Mouse (Mus musculus) hindbrain, embryonic 14.5 days (tissue): ENCODE data around the gene Dph1. TPM values are rescaled to one million over a fixed set of nuclear protein-coding genes. Genes with fewer than 3 reads are reported as not detected.
A peak's percentile ranks its signal among the peaks of the same experiment; 100 is the strongest.

Experiments used
- ATAC-seq: fragments of 200-750 bp; cut with Nextera tagmentation; 2 replicates; pipeline ENCODE4 v1.8.0; 2017; ENCODE audit warnings: moderate number of reproducible peaks, mild to moderate bottlenecking, moderate TSS enrichment, moderate library complexity; ENCODE audit not compliant: low FRiP score
- DNase-seq: peaks from one replicate; pipeline ENCODE4 v3.0.0-alpha.2; 2015; ENCODE audit warnings: low spot score
- H3K27ac ChIP-seq: fragments of 300-500 bp; sonication (generic); 2 replicates; pipeline ENCODE4 v1.5.1; 2014; ENCODE audit warnings: mild to moderate bottlenecking, moderate library complexity
- H3K27me3 ChIP-seq: fragments of 300-500 bp; sonication (generic); 2 replicates; pipeline ENCODE4 v1.6.1; 2014; ENCODE audit warnings: mild to moderate bottlenecking, low read length, mixed read lengths; ENCODE audit not compliant: control insufficient read depth, insufficient read depth
- H3K36me3 ChIP-seq: fragments of 300-500 bp; sonication (generic); replicated peaks from 2 replicates; pipeline ENCODE4 v1.6.1; 2014; ENCODE audit not compliant: control insufficient read depth, insufficient read depth
- H3K4me1 ChIP-seq: fragments of 300-500 bp; sonication (generic); replicated peaks from 2 replicates; pipeline ENCODE4 v1.6.1; 2014; ENCODE audit warnings: antibody characterized with exemption, low read length, mixed read lengths; ENCODE audit not compliant: control insufficient read depth, insufficient read depth
- H3K4me2 ChIP-seq: fragments of 300-500 bp; sonication (generic); replicated peaks from 2 replicates; pipeline ENCODE4 v1.6.1; 2014; ENCODE audit warnings: mild to moderate bottlenecking, moderate library complexity
- H3K4me3 ChIP-seq: fragments of 300-500 bp; sonication (generic); replicated peaks from 2 replicates; pipeline ENCODE4 v1.5.1; 2014; ENCODE audit warnings: mild to moderate bottlenecking, low read length
- H3K9ac ChIP-seq: fragments of 300-500 bp; sonication (generic); 2 replicates; pipeline ENCODE4 v1.6.1; 2014
- H3K9me3 ChIP-seq: fragments of 300-500 bp; sonication (generic); 2 replicates; pipeline ENCODE4 v1.6.1; 2016; ENCODE audit warnings: low read length; ENCODE audit not compliant: control insufficient read depth
- WGBS: fragments of 180-500 bp; shearing (Covaris S2); extraction: QIAGEN DNeasy Blood & Tissue Kit; methylation state at CpG from one replicate; pipeline ENCODE4 v1.1.7; 2014; 5-methylcytosine and 5-hydroxymethylcytosine counted together
- polyA plus RNA-seq: library from polyadenylated mRNA; unstranded; fragments of >200 nt; fragmentation: Nextera tagmentation; extraction: Ambion mirVana; gene quantifications from 2 replicates; pipeline ENCODE4 v1.2.1, GENCODE M21; 2014

Gene Dph1
- polyA plus RNA-seq, 1 experiment from 2014 or later, result 13.6 TPM

DNA sequence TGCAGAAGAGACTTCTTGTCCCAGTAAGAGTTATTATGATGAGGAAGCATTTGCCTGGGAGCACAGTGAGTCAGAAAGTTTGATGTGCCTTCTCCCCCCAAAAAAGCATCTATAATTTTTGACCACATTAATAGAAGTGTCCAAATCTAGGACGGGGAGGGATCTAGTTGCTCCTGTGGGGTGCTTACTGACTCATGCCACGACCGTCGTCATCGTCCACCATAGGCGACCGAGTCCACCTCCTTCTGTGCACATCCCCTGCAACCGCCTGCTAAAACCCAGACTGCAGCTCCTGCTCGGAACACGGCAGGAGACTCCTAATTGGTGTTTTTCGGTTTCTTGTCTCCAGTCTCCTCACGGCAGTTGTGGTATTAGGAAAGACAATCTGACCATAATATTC, 33.0 kb upstream of the Dph1 start:
- ATAC-seq (no peak), DNase-seq (no peak)
- H3K27ac ChIP-seq, result no peak overlapping the region
- no peaks in the 10 kb centered on the region for H3K27me3 ChIP-seq
- 85% methylated on average over 12 of the region's 12 CpGs for WGBS
- H3K4me2 ChIP-seq, result no peak overlapping the region
- H3K4me1 ChIP-seq, result no peaks in the 10 kb centered on the region
- H3K9ac ChIP-seq, result no peak overlapping the region
- no peaks in the 10 kb centered on the region for H3K9me3 ChIP-seq
- H3K4me3 ChIP-seq, result no peak overlapping the region
- no peaks in the 10 kb centered on the region for H3K36me3 ChIP-seq

DNA sequence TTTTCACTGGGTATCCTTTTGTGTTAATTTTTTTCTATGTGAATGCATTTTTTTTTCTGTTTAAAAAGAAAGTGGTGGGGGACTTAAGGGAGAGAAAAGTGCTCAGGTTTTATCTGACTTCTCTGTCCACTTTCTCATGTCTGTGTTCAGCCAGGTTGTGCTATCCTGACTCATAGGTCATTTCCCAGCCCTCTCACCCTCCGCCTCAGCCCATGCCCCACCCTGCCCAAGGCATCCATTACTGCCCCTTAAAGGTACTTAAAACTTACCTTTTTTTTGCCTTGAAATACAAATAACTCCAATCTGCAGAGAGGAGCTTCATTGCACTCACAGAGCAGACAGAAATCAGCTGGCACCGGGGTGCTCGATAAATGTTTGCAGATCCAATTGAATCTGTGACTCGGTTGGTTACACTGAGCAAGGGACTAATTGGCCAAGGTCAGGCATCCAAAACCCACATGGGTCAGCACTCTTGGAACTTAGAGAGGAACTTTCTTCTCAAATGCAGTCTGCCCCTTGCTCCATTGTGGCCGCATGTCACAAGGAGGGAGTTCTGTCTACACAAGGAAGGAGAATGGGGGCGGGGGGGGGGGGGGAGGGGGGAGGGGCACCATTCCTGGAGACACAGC, 29.6 kb upstream of the Dph1 start:
- H3K36me3 ChIP-seq, result no peaks in the 10 kb centered on the region
- 45% methylated on average over 5 of the region's 6 CpGs for WGBS
- no peak overlapping the region for H3K27ac ChIP-seq

DNA sequence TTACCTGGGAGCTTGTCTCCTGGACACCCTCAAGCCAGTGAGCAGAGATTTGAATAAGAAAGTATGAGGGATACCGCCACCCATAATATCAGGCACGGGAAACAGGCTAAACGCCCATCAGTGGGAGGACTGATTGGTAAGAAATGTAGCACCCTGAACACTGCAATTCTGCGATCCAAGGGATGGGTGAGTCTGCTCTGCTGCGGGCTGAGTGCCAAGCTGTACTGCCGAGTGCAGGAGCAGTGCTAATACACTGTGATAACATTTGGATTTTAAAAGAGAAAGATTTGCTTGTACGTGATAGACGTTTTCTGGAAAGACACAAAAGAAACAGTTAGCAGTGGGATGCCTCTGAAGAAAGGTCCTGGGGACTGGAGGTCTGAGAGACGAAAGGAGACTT, 29.1 kb upstream of the Dph1 start:
- Histone ChIP-seq H3K27me3 (no peaks in the 10 kb centered on the region), H3K4me3 (no peak overlapping the region), H3K4me1 (peaks cover 9% of the 10 kb centered on the region), H3K4me2 (no peak overlapping the region), H3K27ac (no peak overlapping the region), H3K9ac (no peak overlapping the region), H3K36me3 (no peaks in the 10 kb centered on the region), H3K9me3 (no peaks in the 10 kb centered on the region)
- 41% methylated on average over 9 of the region's 9 CpGs for WGBS
- no peak for ATAC-seq
- no peak for DNase-seq

More for the DNA sequence above, 29.6 kb upstream of the Dph1 start:
- peaks cover 4% of the 10 kb centered on the region for H3K4me1 ChIP-seq
- H3K4me2 ChIP-seq, result no peak overlapping the region
- DNase-seq, result no peak
- ATAC-seq, result no peak
- no peak overlapping the region for H3K9ac ChIP-seq
- no peaks in the 10 kb centered on the region for H3K9me3 ChIP-seq
- no peaks in the 10 kb centered on the region for H3K27me3 ChIP-seq
- no peak overlapping the region for H3K4me3 ChIP-seq

DNA sequence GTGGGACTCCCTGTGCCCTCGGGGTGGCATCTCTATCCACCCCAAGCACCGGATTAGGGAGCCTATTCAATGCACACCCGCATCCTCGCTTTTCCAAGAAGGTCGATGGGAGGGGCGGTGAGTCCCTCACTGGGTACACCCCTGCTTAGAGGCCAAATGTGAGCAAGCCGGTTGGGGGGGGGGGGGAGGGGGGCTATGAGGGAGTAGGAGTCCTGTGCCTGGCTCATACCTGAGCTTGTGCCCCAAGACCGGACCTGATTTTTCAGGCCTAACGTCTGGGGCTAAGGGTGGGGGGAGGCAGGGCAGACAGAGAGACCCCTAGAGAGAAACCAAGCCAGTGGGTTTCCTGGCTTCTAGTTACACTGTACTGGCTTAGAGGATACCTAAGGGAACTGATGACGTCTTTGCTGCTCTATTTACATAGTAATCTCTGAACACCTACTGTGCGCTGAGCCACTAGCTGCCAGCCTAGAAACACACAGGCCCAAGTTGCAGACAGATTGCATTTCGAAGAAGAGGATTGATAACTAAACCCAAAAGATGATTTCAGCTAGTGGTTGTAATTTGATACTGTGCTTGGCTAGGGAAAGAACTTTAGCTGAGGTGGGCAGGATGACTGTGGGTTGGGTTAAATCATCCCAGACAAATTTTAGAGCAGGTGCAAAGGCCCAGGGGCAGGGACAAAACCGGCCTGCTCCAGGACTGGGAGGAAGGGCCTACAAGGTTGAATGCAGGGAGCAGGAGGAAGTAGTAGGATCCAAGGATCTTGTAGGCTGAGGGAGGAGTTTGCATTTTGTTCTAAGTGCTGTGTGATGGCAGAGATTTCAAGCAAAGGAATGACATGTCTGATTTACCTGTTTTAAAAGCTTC, 23.3 kb upstream of the Dph1 start:
- H3K9me3 ChIP-seq, result no peaks in the 10 kb centered on the region
- H3K9ac ChIP-seq, result peak overlapping the region; percentile 57
- H3K4me2 ChIP-seq, result peak overlapping the region; percentile 58
- peak overlapping the region; percentile 54; the same call in 1 of the 2 replicates for H3K27ac ChIP-seq
- no peaks in the 10 kb centered on the region for H3K36me3 ChIP-seq
- H3K4me1 ChIP-seq, result peaks cover 26% of the 10 kb centered on the region
- DNase-seq (no peak), ATAC-seq (peak; percentile 49)
- 18% methylated on average over 13 of the region's 13 CpGs for WGBS
- no peaks in the 10 kb centered on the region for H3K27me3 ChIP-seq
- peak overlapping the region; percentile 16; the same call in 1 of the 2 replicates for H3K4me3 ChIP-seq

DNA sequence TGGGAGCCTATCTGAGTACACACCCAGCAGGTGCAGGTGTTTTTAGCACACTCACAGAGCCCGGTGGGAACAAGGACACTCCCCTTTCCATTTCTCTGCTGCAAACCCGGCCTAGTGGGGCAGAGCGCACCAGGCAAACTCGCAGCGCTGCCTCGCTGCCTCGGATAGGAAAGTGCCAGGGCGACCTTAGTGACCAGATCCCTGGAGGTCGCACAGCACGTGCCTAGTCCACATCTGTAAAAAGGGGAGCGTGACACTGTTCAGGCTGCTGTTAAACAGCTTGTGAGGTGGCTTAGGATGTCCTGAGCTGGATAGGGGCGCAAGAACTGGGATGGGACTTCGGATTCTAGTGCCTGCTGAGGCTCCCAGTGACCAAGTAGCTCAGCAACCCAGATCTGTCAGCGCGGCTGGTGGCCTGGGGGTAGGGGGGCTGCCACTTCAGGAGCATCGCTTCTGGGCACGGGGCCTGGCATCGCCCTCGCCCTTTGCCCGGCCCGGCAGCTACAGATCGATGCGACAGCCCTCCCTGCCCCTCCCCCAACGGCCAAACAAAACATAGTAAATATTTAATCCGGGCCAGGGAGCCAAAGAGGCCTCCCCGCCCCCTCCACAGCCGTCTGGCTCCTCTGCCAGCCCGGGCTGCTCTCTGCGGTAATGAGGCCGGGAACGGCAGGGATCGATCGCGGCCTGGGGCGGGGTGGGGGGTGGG, 22.5 kb upstream of the Dph1 start:
- Histone ChIP-seq H3K9ac (peak overlapping the region; percentile 57), H3K4me3 (peak overlapping the region; percentile 16; the same call in 1 of the 2 replicates), H3K4me1 (peaks cover 26% of the 10 kb centered on the region), H3K27ac (peak overlapping the region; percentile 54; the same call in 1 of the 2 replicates), H3K4me2 (peak overlapping the region; percentile 58), H3K9me3 (no peaks in the 10 kb centered on the region), H3K27me3 (no peaks in the 10 kb centered on the region), H3K36me3 (no peaks in the 10 kb centered on the region)
- ATAC-seq (peak; percentile 65), DNase-seq (no peak)
- 2% methylated on average over 35 of the region's 35 CpGs for WGBS

DNA sequence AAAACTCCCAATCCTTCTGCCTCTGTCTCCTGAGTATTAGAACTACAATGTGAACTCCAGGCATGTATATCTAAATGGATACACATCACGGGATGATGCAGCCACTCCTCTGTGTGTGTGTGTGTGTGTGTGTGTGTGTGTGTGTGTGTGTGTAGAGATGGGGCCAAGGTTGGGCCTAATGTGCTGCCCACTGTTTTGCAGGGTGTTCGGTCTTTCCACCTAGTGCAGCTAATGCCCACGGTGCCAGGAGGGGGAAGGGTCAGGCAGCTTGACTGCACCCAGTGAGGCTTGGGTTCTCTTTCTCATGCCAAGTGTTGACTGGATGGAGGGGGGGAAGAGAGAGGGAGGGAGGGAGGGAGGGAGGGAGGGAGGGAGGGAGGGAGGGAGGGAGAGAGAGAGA, 21.8 kb upstream of the Dph1 start:
- H3K9ac ChIP-seq, result no peak overlapping the region
- H3K9me3 ChIP-seq, result no peaks in the 10 kb centered on the region
- peaks cover 26% of the 10 kb centered on the region for H3K4me1 ChIP-seq
- H3K4me3 ChIP-seq, result no peak overlapping the region
- no peaks in the 10 kb centered on the region for H3K36me3 ChIP-seq
- WGBS, result 41% methylated on average over 3 of the region's 3 CpGs
- 0 out of 2 replicates have a peak overlapping the region, but pooled peaks have one; percentile 26 for H3K27ac ChIP-seq
- H3K4me2 ChIP-seq, result no peak overlapping the region
- ATAC-seq (no peak), DNase-seq (no peak)
- H3K27me3 ChIP-seq, result no peaks in the 10 kb centered on the region

DNA sequence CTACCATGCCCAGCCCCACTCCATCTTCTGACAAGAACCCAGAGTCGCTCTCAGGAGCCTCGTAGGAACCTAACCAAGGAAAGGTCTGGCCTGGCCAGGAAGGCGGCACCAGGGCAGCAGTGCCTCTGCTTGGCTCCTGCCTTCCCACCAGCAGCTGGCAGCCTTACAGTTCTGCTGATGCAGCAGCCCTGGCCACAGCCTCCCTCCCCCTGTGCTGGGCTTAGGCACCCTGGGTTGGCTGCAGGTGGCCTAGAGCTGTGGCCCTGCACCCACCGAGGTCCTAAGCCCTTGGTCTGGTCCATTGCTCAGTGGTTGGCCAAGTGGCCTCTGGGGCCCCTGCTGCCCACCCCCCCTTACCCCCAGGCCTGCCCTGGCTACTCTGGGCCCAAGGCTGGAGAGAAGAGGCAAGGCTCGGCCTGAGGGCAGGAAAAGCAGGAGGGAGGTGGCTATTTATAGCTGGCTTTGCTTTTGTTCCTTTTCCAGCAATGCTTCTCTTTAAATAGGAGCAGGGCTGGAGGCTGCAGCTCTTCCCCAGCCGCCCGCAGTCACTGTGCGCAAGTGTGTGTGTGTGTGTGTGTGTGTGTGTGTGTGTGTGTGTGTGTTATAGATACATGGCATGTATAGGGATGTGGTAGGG, 21.1 kb upstream of the Dph1 start:
- ATAC-seq, result no peak
- Histone ChIP-seq H3K27ac (peak overlapping the region; percentile 23; the same call in 1 of the 2 replicates), H3K4me3 (no peak overlapping the region), H3K36me3 (no peaks in the 10 kb centered on the region), H3K27me3 (no peaks in the 10 kb centered on the region), H3K4me2 (no peak overlapping the region), H3K9me3 (no peaks in the 10 kb centered on the region), H3K4me1 (peaks cover 26% of the 10 kb centered on the region), H3K9ac (no peak overlapping the region)
- no peak for DNase-seq
- WGBS, result 40% methylated on average over 8 of the region's 8 CpGs

DNA sequence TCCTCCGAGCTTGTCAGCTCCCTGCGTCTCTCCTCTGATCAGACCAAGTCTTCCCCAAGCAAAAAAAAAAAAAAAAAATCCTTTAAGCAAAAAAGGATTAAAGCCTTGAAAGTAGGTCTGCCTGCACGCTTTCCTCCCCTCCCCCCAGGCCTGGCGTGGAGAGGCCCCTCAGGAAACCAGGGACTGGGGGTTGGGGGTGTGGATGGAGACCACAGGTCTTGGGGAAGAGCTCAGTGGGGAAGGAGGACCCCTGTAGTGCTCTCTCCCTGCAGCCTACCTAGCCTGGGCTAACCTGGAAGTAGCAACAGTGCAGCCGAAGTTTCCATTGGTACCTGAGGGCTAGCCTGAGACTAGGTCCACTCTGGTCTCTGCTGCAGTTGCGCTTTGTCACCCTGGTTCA, 19.7 kb upstream of the Dph1 start:
- ATAC-seq (no peak), DNase-seq (no peak)
- H3K4me2 ChIP-seq, result no peak overlapping the region
- H3K4me3 ChIP-seq, result no peak overlapping the region
- no peaks in the 10 kb centered on the region for H3K36me3 ChIP-seq
- H3K9me3 ChIP-seq, result no peaks in the 10 kb centered on the region
- no peaks in the 10 kb centered on the region for H3K27me3 ChIP-seq
- no peak overlapping the region for H3K9ac ChIP-seq
- no peak overlapping the region for H3K27ac ChIP-seq
- H3K4me1 ChIP-seq, result peaks cover 22% of the 10 kb centered on the region
- WGBS, result 55% methylated on average over 6 of the region's 6 CpGs

DNA sequence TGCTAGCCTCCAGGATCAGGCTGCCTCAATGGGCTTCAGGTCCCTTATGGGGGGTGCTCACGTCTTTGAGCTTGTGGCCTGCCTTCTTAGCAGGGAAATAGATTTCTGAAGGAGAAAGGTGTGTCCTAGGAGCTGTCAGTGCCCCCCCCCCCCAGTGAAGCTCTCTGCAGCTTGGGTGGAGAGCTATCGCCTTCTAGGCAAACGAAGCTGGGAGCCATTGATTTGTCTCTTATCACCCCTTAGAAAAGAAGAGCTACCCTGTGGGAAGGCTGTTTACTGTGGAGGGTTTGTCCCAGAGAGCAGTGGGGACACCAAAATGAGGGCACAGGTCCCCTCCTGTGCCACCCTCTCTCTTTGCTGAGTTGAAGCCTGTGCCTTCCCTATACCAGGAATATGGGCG, 19.1 kb upstream of the Dph1 start:
- Histone ChIP-seq H3K4me1 (peaks cover 17% of the 10 kb centered on the region), H3K27ac (no peak overlapping the region), H3K9me3 (no peaks in the 10 kb centered on the region), H3K4me3 (no peak overlapping the region), H3K4me2 (no peak overlapping the region), H3K9ac (no peak overlapping the region), H3K27me3 (no peaks in the 10 kb centered on the region), H3K36me3 (no peaks in the 10 kb centered on the region)
- ATAC-seq (no peak), DNase-seq (no peak)
- 65% methylated on average over 4 of the region's 4 CpGs for WGBS
